Mouse (Mus musculus): ENCODE data around the gene Arntl2. TPM values are rescaled to one million over a fixed set of nuclear protein-coding genes. Genes with fewer than 3 reads are reported as not detected.

Gene Arntl2
- total RNA-seq, 1 experiment, result 8.4 TPM

DNA sequence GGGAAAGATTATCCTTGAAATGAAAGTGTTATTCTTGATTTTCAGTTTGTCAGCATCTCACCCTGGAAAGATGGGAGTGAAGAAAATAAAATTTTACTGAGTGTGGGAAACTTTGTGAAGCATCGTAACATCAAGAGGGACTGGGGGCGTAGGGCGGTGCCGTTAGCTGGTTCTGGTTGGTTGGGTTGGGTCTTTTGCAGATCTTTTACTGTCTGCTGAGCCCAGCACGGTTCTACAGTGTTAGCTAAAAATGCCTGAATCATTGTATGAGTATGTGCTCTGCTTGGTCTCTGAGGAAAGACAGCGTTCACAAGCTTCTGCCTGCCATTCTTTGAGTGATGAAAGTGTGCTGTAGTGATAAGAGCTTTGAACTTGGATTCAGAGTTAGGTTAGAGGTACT is 78.6 kb downstream of the Arntl2 start:
- in situ Hi-C loops (cut with MboI; ENCODE audit: low sequenced_read_pairs in 2 of 2, unreplicated experiment in 2 of 2), result no loop called here
- Histone ChIP-seq H3K4me3 (ENCODE audit: insufficient read depth in 1 of 2, low read depth in 1 of 2, low read length in 2 of 2, poor library complexity in 1 of 2, severe bottlenecking in 1 of 2) (no peak overlapping the region), H3K36me3 (ENCODE audit: control insufficient read depth, insufficient read depth, low read length, poor library complexity, severe bottlenecking) (no peaks in the 10 kb centered on the region), H3K9ac (ENCODE audit: insufficient read depth, low read depth, low read length, poor library complexity, severe bottlenecking) (no peak overlapping the region), H3K9me3 (ENCODE audit: control insufficient read depth, insufficient read depth, low read depth, low read length) (no peaks in the 10 kb centered on the region), H3K4me1 (ENCODE audit: control insufficient read depth in 2 of 2, insufficient read depth in 2 of 2, low read length in 2 of 2, poor library complexity in 1 of 2) (no peaks in the 10 kb centered on the region), H3K27ac (ENCODE audit: insufficient read depth, low read depth, low read length, poor library complexity, severe bottlenecking) (no peak overlapping the region)
- no peak for DNase-seq (ENCODE audit: low read depth, low spot score)
- TF ChIP-seq MAFK (IDR thresholded peaks at IDR 0.05; ENCODE audit: insufficient read depth, low read depth, low read length) (no peak), ZNF384 (IDR thresholded peaks at IDR 0.05; ENCODE audit: low read depth, low read length) (no peak), HCFC1 (IDR thresholded peaks at IDR 0.05; ENCODE audit: borderline replicate concordance, insufficient read depth, low read length) (no peak), ZC3H11A (IDR thresholded peaks at IDR 0.05; ENCODE audit: borderline replicate concordance, low read depth, low read length) (no peak), CHD2 (IDR thresholded peaks at IDR 0.05; ENCODE audit: low read depth, low read length) (no peak)

DNA sequence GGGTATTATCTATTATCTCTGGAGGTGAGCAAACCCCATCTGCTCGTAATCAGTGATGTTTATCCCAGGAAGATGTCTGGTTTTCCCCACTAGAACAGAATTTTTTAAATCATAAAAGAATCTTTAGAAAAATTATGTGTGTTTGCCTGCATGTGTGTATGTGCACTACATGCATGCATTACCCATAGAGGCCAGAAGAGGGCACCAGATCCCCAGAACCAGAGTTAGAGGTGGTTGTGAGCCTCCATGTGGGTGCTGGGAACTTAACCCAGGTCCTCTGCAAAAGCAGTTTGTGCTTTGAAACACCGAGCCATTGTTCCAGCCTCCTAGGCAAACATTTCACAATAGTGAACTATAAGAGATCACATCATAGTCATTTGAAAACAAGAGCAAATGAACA is 81.0 kb downstream of the Arntl2 start:
- no peaks in the 10 kb centered on the region for H3K36me3 ChIP-seq (ENCODE audit: control insufficient read depth, insufficient read depth, low read length, poor library complexity, severe bottlenecking)
- no peak for DNase-seq (ENCODE audit: low read depth, low spot score)
- in situ Hi-C loops (cut with MboI; ENCODE audit: low sequenced_read_pairs in 2 of 2, unreplicated experiment in 2 of 2), result no loop called here

DNA sequence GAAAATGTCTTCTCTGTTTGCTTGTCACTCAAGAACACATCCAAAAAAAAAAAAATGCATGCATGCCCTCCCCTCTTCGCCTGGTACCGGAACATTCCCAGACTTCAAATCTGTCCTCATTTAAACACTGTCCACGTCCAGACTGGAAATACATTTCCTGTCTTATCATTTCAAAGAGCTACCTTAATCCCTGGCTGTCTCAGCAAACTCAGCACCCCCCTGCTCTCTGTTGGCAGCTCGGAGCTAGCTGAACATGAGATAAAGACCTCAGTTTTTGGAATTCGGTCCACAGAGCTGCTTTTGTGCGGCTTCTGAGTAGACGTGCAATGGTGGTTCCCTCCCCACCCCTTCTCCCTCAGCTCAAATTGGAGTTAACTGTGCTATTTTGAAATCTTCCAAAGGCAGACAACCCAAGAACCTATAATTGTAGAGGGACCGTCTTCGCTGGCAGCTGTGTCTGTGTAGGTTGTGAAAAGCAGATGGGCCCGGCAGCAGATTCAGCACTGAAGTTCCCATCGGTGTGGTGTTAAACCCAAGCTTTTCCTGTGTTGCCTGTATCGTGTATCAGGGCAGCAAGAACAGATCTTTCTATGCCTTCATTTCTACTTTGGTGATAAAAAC is 81.7 kb downstream of the Arntl2 start:
- DNase-seq (ENCODE audit: low read depth, low spot score), result no peak
- no peaks in the 10 kb centered on the region for H3K4me1 ChIP-seq (ENCODE audit: control insufficient read depth in 2 of 2, insufficient read depth in 2 of 2, low read length in 2 of 2, poor library complexity in 1 of 2)
- H3K27ac ChIP-seq (ENCODE audit: insufficient read depth, low read depth, low read length, poor library complexity, severe bottlenecking), result no peak overlapping the region
- H3K9ac ChIP-seq (ENCODE audit: insufficient read depth, low read depth, low read length, poor library complexity, severe bottlenecking), result no peak overlapping the region
- no peaks in the 10 kb centered on the region for H3K9me3 ChIP-seq (ENCODE audit: control insufficient read depth, insufficient read depth, low read depth, low read length)
- no peaks in the 10 kb centered on the region for H3K36me3 ChIP-seq (ENCODE audit: control insufficient read depth, insufficient read depth, low read length, poor library complexity, severe bottlenecking)
- H3K4me3 ChIP-seq (ENCODE audit: insufficient read depth in 1 of 2, low read depth in 1 of 2, low read length in 2 of 2, poor library complexity in 1 of 2, severe bottlenecking in 1 of 2), result no peak overlapping the region
- in situ Hi-C loops (cut with MboI; ENCODE audit: low sequenced_read_pairs in 2 of 2, unreplicated experiment in 2 of 2), result no loop called here
- TF ChIP-seq ZC3H11A (IDR thresholded peaks at IDR 0.05; ENCODE audit: borderline replicate concordance, low read depth, low read length) (no peak), MAFK (IDR thresholded peaks at IDR 0.05; ENCODE audit: insufficient read depth, low read depth, low read length) (no peak), ZNF384 (IDR thresholded peaks at IDR 0.05; ENCODE audit: low read depth, low read length) (no peak), HCFC1 (IDR thresholded peaks at IDR 0.05; ENCODE audit: borderline replicate concordance, insufficient read depth, low read length) (no peak), CHD2 (IDR thresholded peaks at IDR 0.05; ENCODE audit: low read depth, low read length) (no peak)

More for the DNA sequence above, 81.0 kb downstream of the Arntl2 start:
- TF ChIP-seq CHD2 (IDR thresholded peaks at IDR 0.05; ENCODE audit: low read depth, low read length) (no peak), ZC3H11A (IDR thresholded peaks at IDR 0.05; ENCODE audit: borderline replicate concordance, low read depth, low read length) (no peak), MAFK (IDR thresholded peaks at IDR 0.05; ENCODE audit: insufficient read depth, low read depth, low read length) (no peak), HCFC1 (IDR thresholded peaks at IDR 0.05; ENCODE audit: borderline replicate concordance, insufficient read depth, low read length) (no peak), ZNF384 (IDR thresholded peaks at IDR 0.05; ENCODE audit: low read depth, low read length) (no peak)
- no peak overlapping the region for H3K27ac ChIP-seq (ENCODE audit: insufficient read depth, low read depth, low read length, poor library complexity, severe bottlenecking)
- no peak overlapping the region for H3K9ac ChIP-seq (ENCODE audit: insufficient read depth, low read depth, low read length, poor library complexity, severe bottlenecking)
- no peak overlapping the region for H3K4me3 ChIP-seq (ENCODE audit: insufficient read depth in 1 of 2, low read depth in 1 of 2, low read length in 2 of 2, poor library complexity in 1 of 2, severe bottlenecking in 1 of 2)
- no peaks in the 10 kb centered on the region for H3K9me3 ChIP-seq (ENCODE audit: control insufficient read depth, insufficient read depth, low read depth, low read length)
- no peaks in the 10 kb centered on the region for H3K4me1 ChIP-seq (ENCODE audit: control insufficient read depth in 2 of 2, insufficient read depth in 2 of 2, low read length in 2 of 2, poor library complexity in 1 of 2)

DNA sequence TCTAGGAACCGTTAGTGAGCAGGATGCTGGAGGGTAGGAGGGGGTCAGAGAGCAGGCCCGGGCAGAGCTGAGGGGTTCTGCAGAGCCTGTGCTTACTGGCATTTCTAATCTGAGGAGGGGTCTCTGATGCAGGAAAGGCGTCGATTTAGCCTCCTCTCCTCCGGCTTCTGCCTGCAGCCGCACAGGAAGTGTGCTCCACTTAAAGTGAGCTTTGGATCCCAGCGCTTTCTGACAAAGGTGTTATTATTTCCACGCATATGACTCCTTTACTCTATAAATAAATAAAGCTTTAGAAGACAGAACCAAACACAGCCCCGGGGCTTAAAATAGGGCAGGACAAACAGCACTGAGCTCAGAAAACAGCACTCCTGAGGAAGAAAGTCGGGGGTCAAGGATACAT is 83.1 kb downstream of the Arntl2 start:
- TF ChIP-seq CHD2 (IDR thresholded peaks at IDR 0.05; ENCODE audit: low read depth, low read length) (no peak), ZNF384 (IDR thresholded peaks at IDR 0.05; ENCODE audit: low read depth, low read length) (no peak), HCFC1 (IDR thresholded peaks at IDR 0.05; ENCODE audit: borderline replicate concordance, insufficient read depth, low read length) (no peak), MAFK (IDR thresholded peaks at IDR 0.05; ENCODE audit: insufficient read depth, low read depth, low read length) (no peak), ZC3H11A (IDR thresholded peaks at IDR 0.05; ENCODE audit: borderline replicate concordance, low read depth, low read length) (no peak)
- Histone ChIP-seq H3K36me3 (ENCODE audit: control insufficient read depth, insufficient read depth, low read length, poor library complexity, severe bottlenecking) (no peaks in the 10 kb centered on the region), H3K4me3 (ENCODE audit: insufficient read depth in 1 of 2, low read depth in 1 of 2, low read length in 2 of 2, poor library complexity in 1 of 2, severe bottlenecking in 1 of 2) (no peak overlapping the region), H3K9ac (ENCODE audit: insufficient read depth, low read depth, low read length, poor library complexity, severe bottlenecking) (no peak overlapping the region), H3K27ac (ENCODE audit: insufficient read depth, low read depth, low read length, poor library complexity, severe bottlenecking) (no peak overlapping the region), H3K4me1 (ENCODE audit: control insufficient read depth in 2 of 2, insufficient read depth in 2 of 2, low read length in 2 of 2, poor library complexity in 1 of 2) (no peaks in the 10 kb centered on the region), H3K9me3 (ENCODE audit: control insufficient read depth, insufficient read depth, low read depth, low read length) (no peaks in the 10 kb centered on the region)
- in situ Hi-C loops (cut with MboI; ENCODE audit: low sequenced_read_pairs in 2 of 2, unreplicated experiment in 2 of 2), result no loop called here
- DNase-seq (ENCODE audit: low read depth, low spot score), result no peak
